Mouse (Mus musculus) gastrocnemius, postnatal 10 days (tissue): ENCODE data around the gene Stpg4. TPM values are rescaled to one million over a fixed set of nuclear protein-coding genes. Genes with fewer than 3 reads are reported as not detected.

Experiments
- DNase-seq: peaks from one replicate; pipeline ENCODE4 v3.0.0; 2021; ENCODE audit warnings: mixed read lengths
- total RNA-seq, 2 experiments: library from RNA; stranded (reverse); gene quantifications; 2 replicates each; pipeline ENCODE4 v1.2.3; 2021

The Stpg4 gene
- total RNA-seq, 2 experiments from 2014 or later = not detected

DNA sequence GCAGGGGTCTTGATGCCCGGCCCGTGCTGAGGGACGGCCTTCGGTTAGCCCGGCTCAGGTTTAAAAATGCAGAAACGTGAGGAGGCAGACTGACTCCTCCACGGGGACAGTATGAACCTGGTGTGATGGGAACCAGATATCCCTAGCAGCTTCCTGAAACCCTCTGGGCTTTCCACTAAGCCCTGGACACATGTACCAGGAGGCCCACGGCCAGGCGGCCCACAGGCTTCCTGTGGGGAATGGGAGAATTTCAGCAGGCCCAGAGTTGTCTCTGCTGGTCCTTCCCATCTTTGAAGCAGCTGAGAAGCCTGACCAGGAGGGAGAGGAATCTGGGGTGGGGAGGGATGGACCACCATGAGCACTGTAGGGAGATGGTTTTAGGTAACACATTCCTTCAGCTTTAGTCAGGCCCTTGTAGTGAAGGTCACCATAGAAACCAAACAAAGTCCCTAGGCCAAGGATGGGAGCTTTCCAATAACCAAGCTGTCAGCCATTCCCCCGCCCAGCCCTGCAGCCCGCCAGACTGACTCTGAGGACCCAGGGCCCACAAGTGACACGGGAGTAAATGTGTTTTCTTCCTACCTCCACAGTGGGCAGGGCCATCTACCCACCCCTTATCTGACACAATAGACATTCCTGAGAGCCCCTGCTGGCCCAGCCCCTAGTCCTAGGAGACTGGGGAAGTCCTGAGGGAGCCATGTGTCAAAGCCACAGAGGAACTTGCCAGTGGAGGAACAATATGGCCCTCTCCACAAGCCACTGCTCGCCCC is 76.9 kb downstream of the Stpg4 start:
- DNase-seq = peak; percentile 58

DNA sequence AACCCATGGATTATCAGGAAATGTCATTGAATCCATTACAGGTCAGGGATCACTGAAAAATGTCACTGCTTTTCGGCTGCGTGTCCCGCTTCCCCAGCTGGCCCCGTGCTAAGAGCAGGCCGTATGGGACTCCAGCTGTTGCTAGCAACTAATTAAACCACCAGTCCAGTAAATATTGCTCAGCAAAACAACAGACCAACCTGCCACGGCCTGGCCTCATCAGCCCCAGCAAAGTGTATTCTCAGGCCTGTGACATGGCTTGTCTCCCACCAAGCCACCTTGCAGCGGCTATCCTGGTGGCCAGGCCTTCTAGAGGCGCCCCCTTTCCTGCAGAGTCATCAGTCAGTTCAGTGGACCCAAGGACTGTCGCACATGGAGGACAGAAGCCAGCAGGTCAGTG is 78.0 kb downstream of the Stpg4 start:
- no peak for DNase-seq

DNA sequence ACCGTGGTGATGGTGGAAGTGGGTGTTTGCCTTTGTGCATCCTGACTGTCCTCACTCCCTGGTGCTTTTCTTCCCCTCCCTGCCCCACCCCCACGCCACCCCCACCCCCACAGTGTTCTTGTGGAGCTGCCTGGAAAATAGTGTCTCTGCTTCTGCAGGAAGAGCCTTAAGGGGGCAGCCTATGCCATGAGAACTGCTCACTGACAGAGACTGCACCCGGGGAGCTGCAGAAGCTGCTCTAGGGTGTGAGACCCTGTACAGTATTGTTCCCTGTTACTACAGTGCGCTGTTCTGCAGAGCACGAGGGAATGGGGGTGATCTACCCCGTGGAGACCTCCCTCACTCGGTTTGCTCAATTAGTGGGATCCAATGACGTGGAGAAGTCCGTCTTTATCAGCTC is 78.5 kb downstream of the Stpg4 start:
- DNase-seq = no peak

DNA sequence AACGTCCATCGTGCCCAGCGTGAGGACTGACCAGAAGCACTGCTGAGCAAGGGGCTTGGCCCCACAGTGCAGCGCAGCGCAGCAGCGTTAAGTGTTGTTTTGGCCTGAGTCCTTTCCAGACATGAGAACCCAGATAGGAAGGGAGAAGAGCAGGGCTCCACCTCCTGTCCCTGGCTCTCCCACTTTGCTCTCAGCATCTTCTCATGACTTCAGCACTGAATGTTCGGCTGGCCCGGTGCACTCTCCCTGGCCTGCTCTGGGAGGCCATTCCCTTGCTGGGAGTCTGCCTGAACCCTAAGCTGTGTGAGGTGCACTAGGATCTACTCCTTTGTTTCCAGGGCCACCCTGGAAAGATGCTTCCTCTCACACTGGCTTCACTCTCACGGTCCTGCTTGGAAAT is 79.2 kb downstream of the Stpg4 start:
- DNase-seq = no peak

GRCm38 (mm10) chr17:87345252-87345593 is 82.3 kb downstream of the Stpg4 start:
- DNase-seq = no peak

DNA sequence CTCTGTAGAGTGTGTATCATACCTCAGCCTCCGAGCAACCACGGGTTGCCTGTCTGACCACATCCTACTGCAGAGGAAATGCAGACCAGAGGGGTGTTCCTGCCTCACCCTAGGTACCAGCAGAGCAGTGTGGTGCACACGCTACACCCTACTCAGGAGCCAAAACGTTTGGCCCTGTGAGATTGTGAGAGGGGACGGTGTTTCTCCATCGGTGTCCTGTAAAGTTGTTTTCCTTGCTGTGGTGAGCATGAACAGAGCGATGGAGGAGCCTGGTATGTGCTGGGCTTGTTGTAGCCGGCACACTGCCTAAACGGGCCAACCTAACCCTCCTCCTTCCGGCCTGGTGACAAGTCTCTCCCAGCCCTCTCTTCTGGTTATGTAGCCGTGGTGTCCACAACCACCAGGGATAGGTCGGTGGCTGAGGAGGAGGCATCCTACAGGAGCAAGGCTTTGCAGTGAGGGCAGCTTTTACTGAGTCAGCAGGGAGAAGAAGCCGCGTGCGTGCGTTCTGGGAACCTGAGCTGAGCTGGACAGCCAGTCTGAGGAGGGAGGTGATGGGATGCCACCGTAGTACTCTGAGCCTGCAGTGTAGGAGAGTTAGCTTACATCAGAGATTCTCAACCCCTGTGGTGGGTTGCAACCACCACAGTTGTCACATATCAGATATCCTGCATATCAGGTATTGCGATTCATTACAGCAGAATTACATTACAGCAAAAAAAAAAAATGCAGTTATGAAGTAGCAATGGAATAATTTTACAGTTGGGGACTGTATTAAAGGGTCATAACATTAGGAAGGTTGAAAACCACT is 82.9 kb downstream of the Stpg4 start:
- no peak for DNase-seq

DNA sequence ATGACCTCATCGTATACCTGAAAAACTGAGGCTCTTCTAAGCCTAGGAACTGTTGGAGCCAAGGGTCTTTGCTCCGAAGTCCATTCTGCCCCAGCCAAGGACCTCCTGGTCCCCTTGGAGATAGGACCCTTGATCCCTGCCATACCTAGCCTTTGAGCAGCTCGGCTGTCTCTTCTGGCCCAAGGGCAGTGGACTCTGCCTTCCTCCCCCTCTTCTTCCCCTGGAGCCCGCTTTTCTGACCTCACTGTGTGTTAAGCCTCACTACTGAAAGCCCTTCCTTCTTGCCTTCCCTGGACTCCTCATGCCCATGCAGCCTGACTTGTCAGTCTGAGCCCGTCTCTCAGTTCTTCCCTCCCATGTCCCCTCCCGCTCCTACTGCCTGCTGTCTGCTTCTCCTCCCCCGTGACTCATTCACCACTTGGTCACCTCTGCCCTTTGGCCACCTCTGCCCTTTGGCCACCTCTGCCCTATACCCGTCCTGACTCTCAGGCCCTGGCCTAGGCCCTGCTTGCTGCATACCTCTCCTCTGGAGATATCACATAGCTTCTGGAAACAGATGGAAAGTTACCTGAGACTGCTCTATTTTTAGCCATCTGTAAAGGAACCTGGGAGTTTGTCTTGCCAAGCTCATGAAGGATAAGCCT is 84.4 kb downstream of the Stpg4 start:
- DNase-seq = no peak

Other genes starting within 250 kb of the Stpg4 start
- gene Mcfd2, start 161.8 kb downstream of the Stpg4 start, total RNA-seq = 10 to 100 TPM; 22.9 to 26.3 TPM
- 10 to 100 TPM; 16.6 to 17.7 TPM for gene Ttc7, start 144.9 kb downstream of the Stpg4 start, total RNA-seq
- gene Calm2, start 19.2 kb upstream of the Stpg4 start, total RNA-seq = 100 to 1,000 TPM; 298 to 346 TPM
- gene Epcam, start 208.2 kb upstream of the Stpg4 start, total RNA-seq = not detected
- gene Msh2, start 244.6 kb upstream of the Stpg4 start, total RNA-seq = 10 to 100 TPM; 11.5 to 14.9 TPM